Mouse (Mus musculus): Measurements from ENCODE around the gene Prrx1.

DNA sequence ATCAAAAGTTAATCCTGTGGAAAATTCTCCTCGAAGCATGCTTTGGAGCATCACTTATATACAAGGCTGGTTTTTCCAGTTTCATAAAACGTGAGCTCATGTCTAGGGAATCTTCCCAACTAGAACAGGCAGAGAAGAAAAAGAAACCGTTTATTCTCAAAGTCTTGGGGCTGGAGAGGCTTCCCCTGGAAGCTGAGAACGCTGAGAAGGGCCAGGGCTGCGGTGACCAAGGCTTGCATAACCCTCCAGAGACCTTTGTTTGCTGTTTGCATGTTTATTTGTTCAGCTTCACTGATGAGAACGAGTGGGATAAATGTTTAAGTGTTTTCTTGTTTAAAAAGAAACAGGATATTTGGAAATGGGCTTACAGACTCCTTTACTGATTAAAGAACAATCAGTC lies 11.2 kb downstream of the Prrx1 start:
- TF ChIP-seq CTCF (IDR thresholded peaks at IDR 0.05; ENCODE audit: extremely low read depth, insufficient read depth, low read length), result no peak
- TF ChIP-seq POLR2A (IDR thresholded peaks at IDR 0.05; ENCODE audit: extremely low read depth, insufficient read depth, low read length), result no peak

All from cortical plate, adult 2 months (tissue).